Mouse (Mus musculus): Measurements from ENCODE around the gene Gm27179.
"Not testable (repeated sequence)": the region's sequence is repeated elsewhere in the genome, so short reads cannot be mapped to it uniquely, and the experiment has no call there.

Gene Gm27179

GRCm38 (mm10) chr14:69512449-69512848, at the start of gene Gm27179:
Gm27179 (minus strand) TSS chr14:69512549.
- DNase-seq (ENCODE audit: low spot score in 2 of 2) = not testable (repeated sequence)

- not testable (repeated sequence) for DNase-seq (ENCODE audit: low spot score in 2 of 2)
Observed at GRCm38 (mm10) chr14:69557550-69557949, 45.2 kb upstream of the Gm27179 start.

- not testable (repeated sequence) for DNase-seq (ENCODE audit: low spot score in 2 of 2)
Observed at GRCm38 (mm10) chr14:69556820-69557219, 44.5 kb upstream of the Gm27179 start.

GRCm38 (mm10) chr14:69555110-69555831, 42.9 kb upstream of the Gm27179 start, which contains the start of gene Entpd4b:
Entpd4b (plus strand) TSS chr14:69555424.
- DNase-seq (ENCODE audit: low spot score in 2 of 2) = not testable (repeated sequence)

- not testable (repeated sequence) for DNase-seq (ENCODE audit: low spot score in 2 of 2)
Observed at GRCm38 (mm10) chr14:69547310-69547709, 35.0 kb upstream of the Gm27179 start.

GRCm38 (mm10) chr14:69545052-69545451, 32.7 kb upstream of the Gm27179 start:
- not testable (repeated sequence) for DNase-seq (ENCODE audit: low spot score in 2 of 2)

GRCm38 (mm10) chr14:69544033-69544432, 31.7 kb upstream of the Gm27179 start:
- DNase-seq (ENCODE audit: low spot score in 2 of 2) = not testable (repeated sequence)

- DNase-seq (ENCODE audit: low spot score in 2 of 2) = not testable (repeated sequence)
Observed at GRCm38 (mm10) chr14:69542695-69543094, 30.3 kb upstream of the Gm27179 start.

GRCm38 (mm10) chr14:69540113-69540512, 27.8 kb upstream of the Gm27179 start:
- not testable (repeated sequence) for DNase-seq (ENCODE audit: low spot score in 2 of 2)

- DNase-seq (ENCODE audit: low spot score in 2 of 2) = not testable (repeated sequence)
Observed at GRCm38 (mm10) chr14:69536539-69536938, 24.2 kb upstream of the Gm27179 start.

- not testable (repeated sequence) for DNase-seq (ENCODE audit: low spot score in 2 of 2)
Observed at GRCm38 (mm10) chr14:69526202-69526601, 13.9 kb upstream of the Gm27179 start.

- DNase-seq (ENCODE audit: low spot score in 2 of 2) = not testable (repeated sequence)
Observed at GRCm38 (mm10) chr14:69523001-69523400, 10.7 kb upstream of the Gm27179 start.

- not testable (repeated sequence) for DNase-seq (ENCODE audit: low spot score in 2 of 2)
Observed at GRCm38 (mm10) chr14:69520810-69521209, 8.5 kb upstream of the Gm27179 start.

- DNase-seq (ENCODE audit: low spot score in 2 of 2) = not testable (repeated sequence)
Observed at GRCm38 (mm10) chr14:69507000-69507399, 5.3 kb downstream of the Gm27179 start.

- DNase-seq (ENCODE audit: low spot score in 2 of 2) = not testable (repeated sequence)
Observed at GRCm38 (mm10) chr14:69503174-69503573, 9.2 kb downstream of the Gm27179 start, which contains the start of gene Gm16867. Gm16867 (minus strand) TSS chr14:69503362.

- DNase-seq (ENCODE audit: low spot score in 2 of 2) = not testable (repeated sequence)
Observed at GRCm38 (mm10) chr14:69502440-69503150, 9.8 kb downstream of the Gm27179 start.

- not testable (repeated sequence) for DNase-seq (ENCODE audit: low spot score in 2 of 2)
Observed at GRCm38 (mm10) chr14:69496259-69496658, 16.1 kb downstream of the Gm27179 start.

GRCm38 (mm10) chr14:69494946-69495345, 17.4 kb downstream of the Gm27179 start:
- not testable (repeated sequence) for DNase-seq (ENCODE audit: low spot score in 2 of 2)

- not testable (repeated sequence) for DNase-seq (ENCODE audit: low spot score in 2 of 2)
Observed at GRCm38 (mm10) chr14:69494522-69494921, 17.8 kb downstream of the Gm27179 start.

- not testable (repeated sequence) for DNase-seq (ENCODE audit: low spot score in 2 of 2)
Observed at GRCm38 (mm10) chr14:69488001-69488400, 24.3 kb downstream of the Gm27179 start.

GRCm38 (mm10) chr14:69485466-69486135, 26.7 kb downstream of the Gm27179 start:
- DNase-seq (ENCODE audit: low spot score in 2 of 2) = not testable (repeated sequence)

Measured in left cerebral cortex, adult 9 months (tissue).